Mouse (Mus musculus) C2C12 (cell line): ENCODE measurements around the gene Gm21887.
"Not testable (repeated sequence)": the region's sequence is repeated elsewhere in the genome, so short reads cannot be mapped to it uniquely, and the experiment has no call there.

Experiments used
- CEBPB ChIP-seq: IDR thresholded peaks from one replicate; pipeline ENCODE4 v1.6.1; 2011; ENCODE audit warnings: low read depth, mild to moderate bottlenecking, control low read depth, moderate library complexity
- CTCF ChIP-seq: IDR thresholded peaks from one replicate; pipeline ENCODE4 v1.5.1; 2011; ENCODE audit not compliant: control insufficient read depth, insufficient read depth, insufficient read length
- USF1 ChIP-seq: IDR thresholded peaks from one replicate; pipeline ENCODE4 v1.6.1; 2011; ENCODE audit warnings: low read depth, mild to moderate bottlenecking, control low read depth, moderate library complexity

DNA sequence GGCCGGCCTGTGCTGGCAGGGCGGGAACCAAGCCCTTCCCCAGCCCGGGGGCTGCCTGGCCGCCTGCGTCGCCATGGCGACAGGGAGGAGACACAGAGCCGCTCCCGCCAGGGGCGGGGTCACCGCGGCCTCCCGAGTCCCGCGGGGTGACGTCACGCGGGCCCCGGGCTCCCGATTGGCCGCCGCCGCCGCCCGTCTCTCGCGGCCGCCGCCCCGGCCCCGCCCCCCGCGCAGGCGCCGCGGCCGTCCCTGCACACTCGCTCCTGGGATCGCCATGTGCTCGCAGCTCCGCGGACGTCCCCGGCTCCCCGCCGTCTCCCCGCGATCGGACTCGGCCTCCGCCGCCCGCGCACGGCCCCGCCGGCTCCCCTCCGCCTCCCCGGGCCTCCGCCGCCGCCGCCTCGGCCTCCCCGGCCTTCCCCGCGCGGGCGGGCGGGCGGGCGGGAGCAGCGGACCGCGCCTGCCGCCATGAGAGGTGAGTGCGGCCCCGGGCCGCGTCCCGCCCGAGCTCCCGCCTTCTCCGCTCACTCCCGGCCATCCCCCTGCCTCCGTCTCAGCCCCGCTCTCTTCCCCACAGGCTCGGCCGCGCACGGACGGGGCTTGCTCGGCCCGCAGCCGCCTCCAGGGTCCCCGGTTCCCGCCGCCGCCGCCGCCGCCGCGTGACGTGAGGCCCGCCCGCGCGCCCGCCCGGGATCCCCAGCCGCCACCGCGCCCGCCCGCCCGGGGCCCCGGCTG, at the start of gene Gm21887:
- not testable (repeated sequence) for TF ChIP-seq CTCF, CEBPB, USF1
